Mouse (Mus musculus) forebrain, embryonic 13.5 days (tissue): ENCODE results near the gene Ptpn5. TPM values are rescaled to one million over a fixed set of nuclear protein-coding genes. Genes with fewer than 3 reads are reported as not detected.

Source experiments
- ATAC-seq: fragments of 200-750 bp; cut with Nextera tagmentation; 2 replicates; pipeline ENCODE4 v1.8.0; 2017
- H3K27ac ChIP-seq: fragments of 300-500 bp; sonication (generic); 2 replicates; pipeline ENCODE4 v1.5.1; 2015; ENCODE audit warnings: inconsistent platforms, mild to moderate bottlenecking, moderate library complexity
- H3K27me3 ChIP-seq: fragments of 300-500 bp; sonication (generic); 2 replicates; pipeline ENCODE4 v1.6.1; 2015; ENCODE audit warnings: mild to moderate bottlenecking, inconsistent platforms
- H3K36me3 ChIP-seq: fragments of 300-500 bp; sonication (generic); 2 replicates; pipeline ENCODE4 v1.6.1; 2015; ENCODE audit warnings: mild to moderate bottlenecking, inconsistent platforms; ENCODE audit not compliant: poor library complexity, severe bottlenecking
- H3K4me1 ChIP-seq: fragments of 300-500 bp; sonication (generic); 2 replicates; pipeline ENCODE4 v1.6.1; 2015; ENCODE audit warnings: inconsistent platforms
- H3K4me2 ChIP-seq: fragments of 300-500 bp; sonication (generic); 2 replicates; pipeline ENCODE4 v1.6.1; 2015; ENCODE audit warnings: inconsistent platforms, mild to moderate bottlenecking, moderate library complexity
- H3K4me3 ChIP-seq: fragments of 300-500 bp; sonication (generic); 2 replicates; pipeline ENCODE4 v1.5.1; 2015; ENCODE audit warnings: mild to moderate bottlenecking, inconsistent platforms
- H3K9ac ChIP-seq: fragments of 300-500 bp; sonication (generic); 2 replicates; pipeline ENCODE4 v1.6.1; 2015; ENCODE audit warnings: mild to moderate bottlenecking, inconsistent platforms
- H3K9me3 ChIP-seq: fragments of 300-500 bp; sonication (generic); replicated peaks from 2 replicates; pipeline ENCODE4 v1.6.1; 2016; ENCODE audit warnings: inconsistent platforms
- whole genome bisulfite sequencing: fragments of 180-500 bp; shearing (Covaris S2); methylation state at CpG from one replicate; pipeline ENCODE4 v1.1.7; 2015; 5-methylcytosine and 5-hydroxymethylcytosine counted together
- polyA plus RNA-seq: library from polyadenylated mRNA; unstranded; fragments of >200 nt; fragmentation: Nextera tagmentation; extraction: Ambion mirVana; gene quantifications from 2 replicates; pipeline ENCODE4 v1.2.1, GENCODE M21; 2015

Ptpn5 gene
- polyA plus RNA-seq, 1 experiment from 2014 or later, result 38.8 TPM

DNA sequence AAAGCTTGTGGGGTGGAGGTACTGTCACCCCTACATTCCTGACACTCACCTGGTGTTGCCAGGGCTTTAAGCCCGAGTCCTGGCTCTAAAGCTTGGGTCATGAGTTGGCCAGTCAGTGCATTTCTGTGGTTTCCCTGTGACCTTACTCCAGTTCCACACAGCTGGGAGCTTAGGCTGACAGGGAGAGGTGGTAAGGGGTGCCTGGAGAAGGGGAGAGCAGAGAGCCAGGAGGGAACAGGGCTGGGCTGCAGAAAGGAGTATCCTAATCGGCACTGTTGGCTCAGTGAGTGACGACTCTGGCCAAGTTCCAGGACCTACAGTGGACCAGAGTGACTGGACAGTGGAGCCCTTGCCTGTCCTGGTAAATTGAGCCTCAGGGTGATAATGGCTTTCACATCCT is 81.2 kb downstream of the Ptpn5 start:
- H3K27me3 ChIP-seq, result peaks cover 11% of the 10 kb centered on the region; the same call in 1 of the 2 replicates
- H3K36me3 ChIP-seq, result peaks cover 8% of the 10 kb centered on the region
- 0 out of 2 replicates have a peak overlapping the region, but pooled peaks have one; percentile 48 for H3K27ac ChIP-seq
- no peak for ATAC-seq
- no peaks in the 10 kb centered on the region for H3K9me3 ChIP-seq
- 39% methylated on average over 3 of the region's 3 CpGs for WGBS
- H3K4me2 ChIP-seq, result peak overlapping the region; percentile 87
- no peak overlapping the region for H3K4me3 ChIP-seq
- peak overlapping the region; percentile 12; the same call in 1 of the 2 replicates for H3K9ac ChIP-seq
- H3K4me1 ChIP-seq, result peaks cover 21% of the 10 kb centered on the region

DNA sequence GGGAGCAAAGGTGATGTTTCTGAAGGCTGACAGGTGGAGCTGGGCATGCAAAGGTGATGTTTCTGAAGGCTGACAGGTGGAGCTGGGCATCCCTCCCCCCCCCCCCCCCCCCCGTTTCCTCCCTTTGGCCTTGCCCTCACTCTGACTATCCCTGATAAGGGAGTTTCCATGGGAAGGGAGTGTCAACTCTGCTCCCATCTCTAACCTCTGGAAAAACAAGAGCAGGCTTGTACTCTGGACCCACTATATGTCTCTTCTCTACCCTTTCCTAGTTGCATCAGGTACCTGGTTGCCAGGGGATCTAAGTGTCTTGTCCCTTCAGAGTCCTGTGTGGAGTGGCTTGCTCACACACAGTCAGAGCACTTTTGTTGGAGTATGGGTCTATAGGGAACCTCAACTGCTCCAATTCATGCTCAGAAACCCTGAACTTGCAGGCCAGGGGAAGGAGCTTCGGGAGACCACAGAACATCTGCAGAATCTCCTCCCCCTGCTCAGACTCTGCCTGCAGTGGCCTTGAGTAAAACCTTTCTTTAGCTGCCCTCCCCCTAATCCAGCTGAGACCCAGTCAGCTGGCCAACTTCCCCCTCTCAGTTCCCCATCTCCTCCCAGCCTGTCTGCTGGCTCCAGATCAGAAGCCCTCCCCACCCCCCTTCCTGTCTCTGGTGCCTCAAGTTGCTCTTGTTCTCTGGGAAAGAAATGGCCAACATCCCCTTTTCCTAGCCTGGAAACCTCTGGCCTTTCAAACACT is 81.9 kb downstream of the Ptpn5 start:
- Histone ChIP-seq H3K9me3 (no peaks in the 10 kb centered on the region), H3K9ac (peak overlapping the region; percentile 12), H3K27me3 (peaks cover 11% of the 10 kb centered on the region; the same call in 1 of the 2 replicates), H3K4me3 (peak overlapping the region; percentile 85), H3K4me2 (peak overlapping the region; percentile 87), H3K27ac (peak overlapping the region; percentile 48; the same call in 1 of the 2 replicates), H3K4me1 (peaks cover 21% of the 10 kb centered on the region), H3K36me3 (peaks cover 8% of the 10 kb centered on the region)
- ATAC-seq, result no peak
- WGBS, result 9% methylated on average over 1 of the region's 2 CpGs

DNA sequence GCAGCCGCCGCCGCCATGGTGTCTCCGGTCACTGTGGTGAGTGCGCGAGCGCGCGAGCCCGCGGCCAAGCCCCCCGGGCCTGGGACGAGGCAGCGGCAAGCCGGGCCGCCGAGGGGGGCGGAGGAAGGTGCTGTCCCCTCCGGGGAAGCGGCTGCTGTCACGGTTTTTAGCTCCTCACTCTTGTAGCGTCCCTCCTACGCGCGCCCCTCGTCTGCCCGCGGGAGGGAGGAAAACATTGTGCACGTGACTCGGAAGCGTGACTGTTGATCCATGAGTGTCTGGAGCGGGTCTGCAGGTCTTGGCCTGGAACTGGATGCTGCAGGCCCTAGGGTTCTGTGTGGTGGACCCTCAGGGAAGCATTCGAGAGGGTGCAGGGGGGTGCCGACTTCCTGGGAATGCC is 82.7 kb downstream of the Ptpn5 start:
- Histone ChIP-seq H3K9me3 (no peaks in the 10 kb centered on the region), H3K4me1 (peaks cover 21% of the 10 kb centered on the region), H3K4me2 (peak overlapping the region; percentile 87), H3K36me3 (peaks cover 8% of the 10 kb centered on the region), H3K27ac (peak overlapping the region; percentile 87), H3K4me3 (peak overlapping the region; percentile 85), H3K27me3 (peaks cover 11% of the 10 kb centered on the region; the same call in 1 of the 2 replicates), H3K9ac (peak overlapping the region; percentile 91)
- 0% methylated on average over 20 of the region's 34 CpGs for WGBS
- ATAC-seq, result peak; percentile 75

GRCm38 (mm10) chr7:47050366-47050765 is 83.1 kb downstream of the Ptpn5 start, which contains the start of gene Tmem86a:
TSS of gene Tmem86a (plus strand) at chr7:47050601.
- H3K36me3 ChIP-seq, result peaks cover 8% of the 10 kb centered on the region
- ATAC-seq, result peak; percentile 100
- H3K4me1 ChIP-seq, result peaks cover 21% of the 10 kb centered on the region
- H3K27me3 ChIP-seq, result peaks cover 11% of the 10 kb centered on the region; the same call in 1 of the 2 replicates
- peak within 1 kb of the TSS; percentile 87 for H3K4me2 ChIP-seq
- no peaks in the 10 kb centered on the region for H3K9me3 ChIP-seq
- H3K9ac ChIP-seq, result peak within 1 kb of the TSS; percentile 91
- peak within 1 kb of the TSS; percentile 87 for H3K27ac ChIP-seq
- under 1% methylated on average over 33 of the region's 33 CpGs for WGBS
- peak within 1 kb of the TSS; percentile 85 for H3K4me3 ChIP-seq

GRCm38 (mm10) chr7:47042823-47043490 is 90.5 kb downstream of the Ptpn5 start:
- WGBS, result 48% methylated on average over 6 of the region's 6 CpGs
- no peaks in the 10 kb centered on the region for H3K4me1 ChIP-seq
- no peaks in the 10 kb centered on the region for H3K9me3 ChIP-seq
- H3K4me3 ChIP-seq, result no peak overlapping the region
- no peak overlapping the region for H3K9ac ChIP-seq
- no peak overlapping the region for H3K4me2 ChIP-seq
- no peak for ATAC-seq
- no peak overlapping the region for H3K27ac ChIP-seq
- no peaks in the 10 kb centered on the region for H3K36me3 ChIP-seq
- no peaks in the 10 kb centered on the region for H3K27me3 ChIP-seq

GRCm38 (mm10) chr7:47042121-47042520 is 91.4 kb downstream of the Ptpn5 start:
- 71% methylated on average over 4 of the region's 4 CpGs for WGBS

DNA sequence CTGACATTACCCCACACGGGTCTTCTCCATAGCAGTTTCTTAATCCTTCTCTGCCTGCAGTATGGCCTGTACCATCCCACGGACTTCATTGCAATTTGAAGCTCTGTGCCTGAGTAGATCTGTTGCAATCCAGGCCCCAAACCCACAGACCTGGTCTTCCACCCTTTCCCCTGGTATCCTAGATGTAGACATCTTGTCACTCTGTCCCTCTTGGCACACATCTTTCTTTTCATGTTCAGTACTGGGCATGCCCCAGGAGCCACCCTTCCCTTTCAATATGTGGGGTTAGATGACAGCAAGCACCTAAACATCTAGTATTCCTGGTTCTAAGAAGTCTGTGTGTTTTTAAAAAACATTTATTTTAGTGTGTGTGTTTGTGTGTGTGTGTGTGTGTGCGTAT is 91.8 kb downstream of the Ptpn5 start:
- Histone ChIP-seq H3K27me3 (no peaks in the 10 kb centered on the region), H3K27ac (no peak overlapping the region), H3K4me2 (no peak overlapping the region), H3K4me3 (no peak overlapping the region), H3K4me1 (no peaks in the 10 kb centered on the region), H3K36me3 (no peaks in the 10 kb centered on the region), H3K9ac (no peak overlapping the region), H3K9me3 (no peaks in the 10 kb centered on the region)
- 96% methylated on average over 3 of the region's 3 CpGs for WGBS
- no peak for ATAC-seq

More at GRCm38 (mm10) chr7:47042121-47042520, 91.4 kb downstream of the Ptpn5 start:
- Histone ChIP-seq H3K9me3 (no peaks in the 10 kb centered on the region), H3K36me3 (no peaks in the 10 kb centered on the region), H3K27ac (no peak overlapping the region), H3K9ac (no peak overlapping the region), H3K27me3 (no peaks in the 10 kb centered on the region), H3K4me1 (no peaks in the 10 kb centered on the region), H3K4me3 (no peak overlapping the region), H3K4me2 (no peak overlapping the region)
- no peak for ATAC-seq

DNA sequence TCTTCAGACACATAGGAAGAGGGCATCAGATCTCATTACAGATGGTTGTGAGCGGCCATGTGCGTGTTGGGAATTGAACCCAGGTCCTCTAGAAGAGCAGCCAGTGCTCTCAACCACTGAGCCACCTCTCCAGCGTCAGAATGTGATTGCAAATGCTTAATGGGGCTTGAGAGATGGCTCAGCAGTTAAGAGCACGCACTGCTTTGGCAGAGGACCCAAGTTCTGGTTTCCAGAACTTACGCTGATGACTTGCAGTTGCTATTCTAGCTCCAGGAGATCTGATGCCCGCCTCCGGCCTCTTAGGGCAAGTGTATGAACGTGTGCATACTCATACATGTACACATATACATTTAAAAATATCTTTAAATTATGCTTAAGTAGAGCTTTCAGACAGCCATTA is 98.1 kb downstream of the Ptpn5 start:
- WGBS, result 81% methylated on average over 8 of the region's 8 CpGs
- ATAC-seq, result no peak
- no peaks in the 10 kb centered on the region for H3K36me3 ChIP-seq
- H3K9ac ChIP-seq, result no peak overlapping the region
- no peaks in the 10 kb centered on the region for H3K9me3 ChIP-seq
- H3K4me1 ChIP-seq, result peaks cover 8% of the 10 kb centered on the region; the same call in 1 of the 2 replicates
- H3K27ac ChIP-seq, result no peak overlapping the region
- no peak overlapping the region for H3K4me2 ChIP-seq
- no peak overlapping the region for H3K4me3 ChIP-seq
- H3K27me3 ChIP-seq, result no peaks in the 10 kb centered on the region

DNA sequence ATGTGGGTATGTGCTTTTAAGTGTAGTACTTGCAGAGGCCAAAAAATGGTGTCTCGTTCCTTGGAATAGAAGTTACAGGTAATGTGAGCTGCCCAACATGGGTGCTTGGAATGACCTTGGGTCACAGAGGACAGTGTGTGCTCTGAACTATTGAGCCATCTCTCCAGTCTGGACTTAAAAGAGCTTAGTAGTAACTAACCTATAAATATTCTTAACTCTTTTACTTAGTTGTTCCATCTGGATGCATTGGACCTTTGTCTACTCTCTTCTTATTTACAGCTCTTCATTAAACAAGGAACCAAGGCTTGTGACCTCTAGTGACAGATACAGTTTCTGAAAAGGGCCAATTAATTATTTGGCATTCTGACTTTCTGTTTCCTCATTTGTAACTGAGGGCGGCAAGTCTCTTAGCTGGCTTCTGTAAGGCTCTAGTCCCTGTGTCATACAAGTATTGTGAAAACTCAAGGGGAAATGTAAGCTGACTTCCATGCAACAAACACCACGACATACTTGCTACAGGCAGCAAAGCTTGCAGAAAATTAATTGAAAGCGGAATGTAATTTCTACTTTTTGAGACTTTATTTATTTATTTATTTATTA is 98.6 kb downstream of the Ptpn5 start:
- H3K9me3 ChIP-seq, result no peaks in the 10 kb centered on the region
- H3K27ac ChIP-seq, result no peak overlapping the region
- no peak overlapping the region for H3K9ac ChIP-seq
- no peak overlapping the region for H3K4me2 ChIP-seq
- no peaks in the 10 kb centered on the region for H3K36me3 ChIP-seq
- H3K4me1 ChIP-seq, result peaks cover 9% of the 10 kb centered on the region; the same call in 1 of the 2 replicates
- H3K27me3 ChIP-seq, result no peaks in the 10 kb centered on the region
- 90% methylated on average over 4 of the region's 4 CpGs for WGBS
- ATAC-seq, result no peak
- no peak overlapping the region for H3K4me3 ChIP-seq

DNA sequence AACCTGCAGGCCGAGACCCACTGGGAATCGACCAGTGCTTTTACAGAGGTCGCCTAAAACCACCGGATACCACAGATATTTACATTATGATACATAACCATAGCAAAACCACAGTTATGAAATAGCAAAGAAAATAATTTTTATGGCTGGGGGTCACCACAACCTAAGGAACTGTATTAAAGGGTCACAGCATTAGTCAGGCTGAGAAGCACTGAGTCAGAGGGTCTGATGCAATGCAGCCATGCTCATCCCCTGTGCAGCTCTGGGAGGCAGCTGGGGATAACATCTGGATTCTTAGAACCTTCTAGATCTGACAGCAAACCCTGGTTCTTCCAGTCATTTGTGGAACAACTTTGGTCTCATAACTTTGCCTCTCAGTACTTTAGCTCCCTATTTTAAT is 102.1 kb downstream of the Ptpn5 start:
- Histone ChIP-seq H3K36me3 (no peaks in the 10 kb centered on the region), H3K9me3 (no peaks in the 10 kb centered on the region), H3K4me2 (no peak overlapping the region), H3K9ac (no peak overlapping the region), H3K27ac (no peak overlapping the region), H3K4me3 (no peak overlapping the region), H3K27me3 (no peaks in the 10 kb centered on the region), H3K4me1 (peaks cover 9% of the 10 kb centered on the region; the same call in 1 of the 2 replicates)
- 71% methylated on average over 4 of the region's 4 CpGs for WGBS
- no peak for ATAC-seq

- H3K27me3 ChIP-seq, result no peaks in the 10 kb centered on the region
- no peak overlapping the region for H3K9ac ChIP-seq
- H3K27ac ChIP-seq, result no peak overlapping the region; the same call in 1 of the 2 replicates
- no peak for ATAC-seq
- no peaks in the 10 kb centered on the region for H3K36me3 ChIP-seq
- H3K4me1 ChIP-seq, result peaks cover 9% of the 10 kb centered on the region; the same call in 1 of the 2 replicates
- H3K4me2 ChIP-seq, result no peak overlapping the region
- no peak overlapping the region for H3K4me3 ChIP-seq
- 65% methylated on average over 9 of the region's 9 CpGs for WGBS
- H3K9me3 ChIP-seq, result no peaks in the 10 kb centered on the region
Measured at GRCm38 (mm10) chr7:47030517-47031193, 102.8 kb downstream of the Ptpn5 start.
